Mouse (Mus musculus) bone marrow macrophage, adult 2 months (primary cell): Measurements from ENCODE around the gene Ppp1r26.

Source experiments
- CTCF ChIP-seq: IDR thresholded peaks from 2 replicates; pipeline ENCODE4 v1.5.1; 2012; ENCODE audit warnings: low read depth, mild to moderate bottlenecking, low read length, moderate library complexity
- POLR2A ChIP-seq: IDR thresholded peaks from 2 replicates; pipeline ENCODE4 v1.6.1; 2012; ENCODE audit warnings: mild to moderate bottlenecking, low read depth, low read length, borderline replicate concordance

DNA sequence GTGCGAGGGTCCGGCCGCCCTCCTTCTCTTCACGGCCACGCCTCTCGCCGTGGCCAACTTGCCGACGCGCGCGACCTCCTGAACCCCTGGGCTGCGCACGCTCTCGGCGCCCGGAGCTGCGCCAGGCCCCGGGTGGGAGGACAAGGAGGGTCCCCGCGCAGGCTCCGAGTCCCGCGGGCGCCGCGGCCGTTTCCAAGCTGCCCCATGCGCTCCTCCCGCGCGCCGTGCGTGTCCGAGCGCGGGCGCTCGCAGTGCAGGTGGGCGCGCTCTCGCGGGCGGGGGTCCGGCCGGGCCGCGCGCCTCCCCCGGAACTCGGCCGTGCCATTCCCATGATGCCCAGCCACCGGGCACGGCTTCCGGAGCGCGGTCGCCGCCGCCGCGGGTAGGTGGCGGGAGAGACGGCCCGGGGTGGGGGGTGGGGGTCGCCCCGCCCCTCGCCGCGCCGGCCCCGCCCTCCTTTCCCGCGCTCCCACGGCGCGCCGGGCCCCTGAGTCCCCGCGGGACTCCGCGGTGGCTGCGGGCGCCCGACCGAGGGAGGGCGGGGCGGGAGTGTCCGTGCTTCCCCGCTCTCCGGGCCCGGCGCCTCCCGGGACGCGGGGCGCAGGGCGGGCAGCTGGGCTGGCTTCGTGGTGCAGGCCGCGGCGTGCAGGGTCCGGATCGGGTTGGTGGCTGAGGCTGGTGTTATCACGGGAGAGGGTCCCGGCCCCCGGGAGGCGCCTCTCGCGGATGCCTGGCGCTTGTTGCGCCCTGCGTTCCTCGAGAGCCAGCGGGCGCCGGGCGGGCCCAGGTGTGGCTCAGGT, at the start of gene Ppp1r26:
- no peak for TF ChIP-seq CTCF
- no peak for TF ChIP-seq POLR2A
